Mouse (Mus musculus) neural tube, embryonic 12.5 days (tissue): Measurements from ENCODE around the gene Tctex1d1. TPM values are rescaled to one million over a fixed set of nuclear protein-coding genes. Genes with fewer than 3 reads are reported as not detected.

ENCODE experiments used
- ATAC-seq: fragments of 200-750 bp; cut with Nextera tagmentation; 2 replicates; pipeline ENCODE4 v1.8.0; 2017; ENCODE audit warnings: low read depth, mild to moderate bottlenecking, moderate TSS enrichment, moderate library complexity; ENCODE audit not compliant: low FRiP score
- H3K27ac ChIP-seq: fragments of 300-500 bp; sonication (generic); 2 replicates; pipeline ENCODE4 v1.5.1; 2016
- H3K27me3 ChIP-seq: fragments of 300-500 bp; sonication (generic); replicated peaks from 2 replicates; pipeline ENCODE4 v1.6.1; 2016; ENCODE audit warnings: mild to moderate bottlenecking
- H3K36me3 ChIP-seq: fragments of 300-500 bp; sonication (generic); 2 replicates; pipeline ENCODE4 v1.6.1; 2016; ENCODE audit warnings: mild to moderate bottlenecking
- H3K4me1 ChIP-seq: fragments of 300-500 bp; sonication (generic); 2 replicates; pipeline ENCODE4 v1.6.1; 2016
- H3K4me2 ChIP-seq: fragments of 300-500 bp; sonication (generic); replicated peaks from 2 replicates; pipeline ENCODE4 v1.6.1; 2016; ENCODE audit warnings: mild to moderate bottlenecking
- H3K4me3 ChIP-seq: fragments of 300-500 bp; sonication (generic); 2 replicates; pipeline ENCODE4 v1.5.1; 2016
- H3K9ac ChIP-seq: fragments of 300-500 bp; sonication (generic); 2 replicates; pipeline ENCODE4 v1.6.1; 2016; ENCODE audit warnings: mild to moderate bottlenecking
- H3K9me3 ChIP-seq: fragments of 300-500 bp; sonication (generic); 2 replicates; pipeline ENCODE4 v1.6.1; 2016; ENCODE audit warnings: mild to moderate bottlenecking
- WGBS: fragments of 180-500 bp; shearing (Covaris S2); methylation state at CpG from one replicate; pipeline ENCODE4 v1.1.7; 2016; 5-methylcytosine and 5-hydroxymethylcytosine counted together
- polyA plus RNA-seq: library from polyadenylated mRNA; unstranded; fragments of >200 nt; fragmentation: Nextera tagmentation; extraction: Ambion mirVana; gene quantifications from 2 replicates; pipeline ENCODE4 v1.2.1, GENCODE M21; 2016

Gene Tctex1d1
- polyA plus RNA-seq, 1 experiment from 2014 or later: 0.70 TPM

GRCm38 (mm10) chr4:102972071-102972470, 6.3 kb upstream of the Tctex1d1 start:
- Histone ChIP-seq H3K36me3 (no peaks in the 10 kb centered on the region; the same call in 1 of the 2 replicates), H3K27me3 (no peaks in the 10 kb centered on the region)
- WGBS: 90% methylated on average over 3 of the region's 3 CpGs

DNA sequence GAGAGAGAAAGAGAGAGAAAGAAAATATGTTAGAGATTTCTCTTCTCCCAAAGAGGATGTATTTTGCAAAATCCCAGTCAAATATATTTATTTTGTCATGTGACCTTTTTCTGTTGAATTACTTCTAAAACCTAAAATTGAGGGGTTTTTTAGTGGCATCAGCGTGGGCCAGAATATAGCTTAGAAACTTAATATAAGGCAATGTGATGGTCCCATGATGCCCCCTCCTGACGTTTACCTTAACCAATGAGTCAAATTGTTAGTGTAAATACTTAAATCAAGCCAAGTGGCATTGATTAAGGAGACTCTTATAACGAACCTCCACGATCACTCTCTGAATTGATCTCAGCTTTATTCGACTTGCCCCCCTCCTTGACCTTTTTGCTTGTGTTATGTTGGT, 4.2 kb upstream of the Tctex1d1 start:
- 72% methylated on average over 5 of the region's 5 CpGs for WGBS
- no peak overlapping the region for H3K27ac ChIP-seq
- H3K27me3 ChIP-seq: peaks cover 5% of the 10 kb centered on the region; the same call in 1 of the 2 replicates
- H3K9me3 ChIP-seq: no peaks in the 10 kb centered on the region
- ATAC-seq: no peak
- no peak overlapping the region for H3K9ac ChIP-seq
- no peak overlapping the region for H3K4me2 ChIP-seq
- H3K36me3 ChIP-seq: no peaks in the 10 kb centered on the region
- H3K4me1 ChIP-seq: peaks cover 15% of the 10 kb centered on the region
- no peak overlapping the region for H3K4me3 ChIP-seq

More at GRCm38 (mm10) chr4:102972071-102972470, 6.3 kb upstream of the Tctex1d1 start:
- H3K9me3 ChIP-seq: no peaks in the 10 kb centered on the region
- H3K27ac ChIP-seq: no peak overlapping the region
- H3K9ac ChIP-seq: no peak overlapping the region
- peaks cover 4% of the 10 kb centered on the region for H3K4me1 ChIP-seq
- no peak overlapping the region for H3K4me2 ChIP-seq
- no peak for ATAC-seq
- H3K4me3 ChIP-seq: no peak overlapping the region

- ATAC-seq: no peak
These were observed 1.8 kb upstream of the Tctex1d1 start for GRCm38 (mm10) chr4:102976290-102977275.

DNA sequence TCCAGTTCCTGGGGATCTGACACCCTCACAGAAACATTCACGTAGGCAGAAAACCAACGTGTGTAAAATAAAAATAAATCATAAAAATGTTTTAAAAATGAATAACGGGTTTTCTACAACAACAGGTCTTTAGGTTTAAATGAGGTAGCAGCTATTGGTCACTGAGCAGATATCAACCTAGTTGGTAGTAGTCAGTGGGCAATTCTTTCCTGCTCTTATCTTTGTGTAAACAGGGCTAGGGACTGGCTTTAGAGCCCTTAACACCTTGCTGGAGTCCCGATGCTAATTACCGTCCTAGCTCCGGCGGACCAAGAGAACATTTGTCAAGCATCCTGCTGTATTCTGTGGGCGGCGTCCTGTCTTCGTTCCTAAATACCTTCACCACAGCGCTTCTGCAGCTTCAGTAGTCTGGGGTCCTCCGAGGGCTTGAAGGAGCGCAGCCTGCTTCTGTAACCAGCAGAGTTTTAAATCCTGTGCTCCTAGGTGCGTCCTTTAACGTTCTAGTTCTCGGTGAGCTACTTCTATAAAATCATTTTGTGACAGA, 556 bp upstream of the Tctex1d1 start:
- no peaks in the 10 kb centered on the region for H3K9me3 ChIP-seq
- H3K27me3 ChIP-seq: peaks cover 5% of the 10 kb centered on the region; the same call in 1 of the 2 replicates
- 0 out of 2 replicates have a peak, but pooled peaks have one; percentile 14 for ATAC-seq
- no peak overlapping the region for H3K9ac ChIP-seq
- H3K36me3 ChIP-seq: no peaks in the 10 kb centered on the region
- H3K27ac ChIP-seq: no peak overlapping the region
- 12% methylated on average over 16 of the region's 16 CpGs for WGBS
- peaks cover 15% of the 10 kb centered on the region for H3K4me1 ChIP-seq
- peak overlapping the region; percentile 64 for H3K4me2 ChIP-seq
- peak overlapping the region; percentile 23; the same call in 1 of the 2 replicates for H3K4me3 ChIP-seq

More at GRCm38 (mm10) chr4:102976290-102977275, 1.8 kb upstream of the Tctex1d1 start:
- Histone ChIP-seq H3K27ac (no peak overlapping the region), H3K4me3 (no peak overlapping the region), H3K4me2 (no peak overlapping the region), H3K36me3 (no peaks in the 10 kb centered on the region), H3K9me3 (no peaks in the 10 kb centered on the region), H3K9ac (no peak overlapping the region), H3K4me1 (peaks cover 15% of the 10 kb centered on the region), H3K27me3 (peaks cover 5% of the 10 kb centered on the region; the same call in 1 of the 2 replicates)
- 22% methylated on average over 12 of the region's 12 CpGs for WGBS

DNA sequence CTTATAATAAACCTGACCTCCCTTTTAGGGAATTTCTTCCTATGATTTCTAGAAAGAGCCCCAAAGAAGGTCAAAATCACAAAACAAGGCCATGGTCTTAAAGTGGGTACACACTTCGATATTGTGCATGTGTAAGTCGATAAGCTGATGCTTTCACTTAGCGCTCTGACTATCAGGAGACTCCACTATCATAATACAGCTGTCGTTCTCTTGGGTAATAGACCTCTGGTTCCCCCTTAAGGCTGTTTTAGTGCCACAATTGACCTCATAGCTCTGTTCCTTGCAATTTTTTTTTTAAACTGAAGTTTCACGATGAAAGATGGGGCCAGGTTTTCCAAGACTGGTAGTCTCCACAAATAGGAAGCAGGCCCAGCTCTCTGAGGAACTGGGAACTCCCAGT, 979 bp downstream of the Tctex1d1 start:
- Histone ChIP-seq H3K27me3 (peaks cover 5% of the 10 kb centered on the region; the same call in 1 of the 2 replicates), H3K4me2 (peak overlapping the region; percentile 64; the same call in 1 of the 2 replicates), H3K27ac (no peak overlapping the region), H3K9ac (no peak overlapping the region), H3K4me1 (peaks cover 15% of the 10 kb centered on the region), H3K4me3 (no peak overlapping the region), H3K9me3 (no peaks in the 10 kb centered on the region), H3K36me3 (no peaks in the 10 kb centered on the region)
- no peak for ATAC-seq
- 61% methylated on average over 5 of the region's 5 CpGs for WGBS

DNA sequence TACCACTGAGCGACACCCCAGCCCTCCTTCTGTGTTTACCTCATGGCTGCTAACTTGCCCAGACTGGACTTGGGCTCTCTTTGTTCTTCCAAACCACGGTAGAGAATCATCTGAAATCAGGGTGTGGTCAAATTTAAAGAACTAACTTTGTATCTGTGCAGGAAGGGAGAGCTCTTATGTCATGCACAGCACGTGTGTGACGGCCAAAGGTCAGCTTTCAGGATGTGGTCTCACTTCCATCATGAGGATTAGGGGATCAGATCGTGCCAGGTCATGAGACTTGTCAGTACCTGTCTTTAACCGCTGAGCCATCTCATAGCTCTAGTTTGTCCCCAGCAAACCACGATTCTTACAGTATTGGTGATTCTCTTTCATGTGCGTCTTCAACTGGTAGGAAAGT, 3.3 kb downstream of the Tctex1d1 start:
- Histone ChIP-seq H3K27me3 (peaks cover 5% of the 10 kb centered on the region; the same call in 1 of the 2 replicates), H3K27ac (no peak overlapping the region), H3K9ac (no peak overlapping the region), H3K4me1 (peaks cover 11% of the 10 kb centered on the region), H3K4me2 (no peak overlapping the region), H3K36me3 (no peaks in the 10 kb centered on the region), H3K9me3 (no peaks in the 10 kb centered on the region), H3K4me3 (no peak overlapping the region)
- WGBS: 91% methylated on average over 8 of the region's 8 CpGs
- ATAC-seq: no peak

DNA sequence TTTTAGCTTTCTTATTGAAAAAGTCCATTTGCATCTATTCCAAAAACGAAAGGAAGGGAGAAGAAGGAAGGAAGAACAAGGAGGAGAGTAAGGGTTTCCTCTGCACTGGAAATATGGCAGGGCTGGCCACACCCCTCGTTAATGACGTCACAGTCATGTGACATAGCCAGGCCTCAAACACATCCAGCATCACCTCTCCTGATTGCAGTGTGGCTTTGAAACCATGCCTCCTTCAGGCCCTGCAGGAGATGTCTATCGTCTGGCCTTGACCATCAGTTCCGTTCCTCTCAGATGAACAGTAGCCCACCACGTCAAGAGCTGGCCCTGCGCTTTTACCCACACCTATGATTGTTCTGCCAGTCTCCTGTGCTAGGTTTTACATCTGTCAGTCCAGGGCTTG, 7.8 kb downstream of the Tctex1d1 start:
- Histone ChIP-seq H3K4me1 (no peaks in the 10 kb centered on the region), H3K4me2 (no peak overlapping the region), H3K36me3 (no peaks in the 10 kb centered on the region), H3K27ac (no peak overlapping the region), H3K9me3 (no peaks in the 10 kb centered on the region), H3K27me3 (no peaks in the 10 kb centered on the region), H3K9ac (no peak overlapping the region), H3K4me3 (no peak overlapping the region)
- WGBS: 79% methylated on average over 7 of the region's 7 CpGs
- ATAC-seq: 0 out of 2 replicates have a peak, but pooled peaks have one; percentile 25

GRCm38 (mm10) chr4:102986917-102987316, 8.5 kb downstream of the Tctex1d1 start:
- Histone ChIP-seq H3K9ac (no peak overlapping the region), H3K27me3 (no peaks in the 10 kb centered on the region), H3K9me3 (no peaks in the 10 kb centered on the region), H3K36me3 (no peaks in the 10 kb centered on the region), H3K4me2 (no peak overlapping the region), H3K27ac (no peak overlapping the region), H3K4me3 (no peak overlapping the region), H3K4me1 (no peaks in the 10 kb centered on the region)
- 0% methylated on average over 2 of the region's 2 CpGs for WGBS
- peak; percentile 76 for ATAC-seq

DNA sequence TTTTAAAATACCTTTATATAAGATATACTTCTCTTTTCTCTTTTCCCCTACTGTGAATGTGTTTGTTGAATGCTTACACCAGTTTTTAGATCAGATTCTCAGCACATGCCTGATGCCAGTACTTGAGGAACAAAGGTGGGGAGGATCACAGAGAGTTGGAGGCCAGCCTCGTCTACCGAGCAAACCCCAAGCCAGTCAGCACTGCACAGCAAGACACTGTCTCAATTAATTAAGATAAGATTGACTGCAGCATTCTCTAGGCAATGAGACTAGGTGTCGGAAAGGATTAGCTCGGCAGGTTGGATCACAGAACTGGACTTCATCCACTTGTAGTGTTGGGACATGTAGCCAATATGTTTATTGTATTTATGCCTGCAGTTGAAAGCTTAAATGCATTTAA, 8.9 kb downstream of the Tctex1d1 start:
- H3K9ac ChIP-seq: no peak overlapping the region
- H3K27me3 ChIP-seq: no peaks in the 10 kb centered on the region
- no peaks in the 10 kb centered on the region for H3K36me3 ChIP-seq
- H3K27ac ChIP-seq: no peak overlapping the region
- 0 out of 2 replicates have a peak, but pooled peaks have one; percentile 33 for ATAC-seq
- H3K9me3 ChIP-seq: no peaks in the 10 kb centered on the region
- no peaks in the 10 kb centered on the region for H3K4me1 ChIP-seq
- 70% methylated on average over 4 of the region's 4 CpGs for WGBS
- H3K4me2 ChIP-seq: no peak overlapping the region
- H3K4me3 ChIP-seq: no peak overlapping the region

- H3K27me3 ChIP-seq: no peaks in the 10 kb centered on the region
- no peak overlapping the region for H3K4me3 ChIP-seq
- no peaks in the 10 kb centered on the region for H3K4me1 ChIP-seq
- 79% methylated on average over 2 of the region's 2 CpGs for WGBS
- no peak overlapping the region for H3K4me2 ChIP-seq
- ATAC-seq: no peak
- H3K9me3 ChIP-seq: no peaks in the 10 kb centered on the region
- no peaks in the 10 kb centered on the region for H3K36me3 ChIP-seq
- H3K9ac ChIP-seq: no peak overlapping the region
- no peak overlapping the region for H3K27ac ChIP-seq
These were observed 9.3 kb downstream of the Tctex1d1 start for GRCm38 (mm10) chr4:102987756-102988155.

- no peak overlapping the region for H3K4me2 ChIP-seq
- H3K27ac ChIP-seq: no peak overlapping the region
- ATAC-seq: no peak
- no peaks in the 10 kb centered on the region for H3K4me1 ChIP-seq
- WGBS: 77% methylated on average over 6 of the region's 6 CpGs
- no peak overlapping the region for H3K9ac ChIP-seq
- H3K27me3 ChIP-seq: no peaks in the 10 kb centered on the region
- H3K4me3 ChIP-seq: no peak overlapping the region
- H3K36me3 ChIP-seq: no peaks in the 10 kb centered on the region
- no peaks in the 10 kb centered on the region for H3K9me3 ChIP-seq
These were observed 10.1 kb downstream of the Tctex1d1 start for GRCm38 (mm10) chr4:102988526-102988925.

DNA sequence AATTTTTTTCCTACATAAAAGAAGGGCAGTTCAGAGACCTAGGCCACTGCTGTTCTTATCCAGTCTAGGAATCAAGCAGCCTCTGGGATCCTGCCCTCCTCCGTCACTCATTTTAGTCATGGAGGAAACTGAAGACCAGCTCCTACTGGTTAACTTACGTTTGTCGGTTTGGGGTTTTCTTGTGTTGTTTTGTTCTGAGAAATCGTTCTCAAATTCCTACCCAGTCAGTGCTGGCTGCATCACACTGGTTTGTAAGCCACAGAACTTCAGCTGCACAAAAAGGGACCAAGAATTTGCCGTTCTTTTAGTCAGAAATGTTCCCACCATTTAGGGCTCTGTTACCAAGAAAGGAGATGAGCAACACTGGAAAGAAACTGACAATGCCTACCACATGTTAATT, 11.0 kb downstream of the Tctex1d1 start:
- H3K4me3 ChIP-seq: no peak overlapping the region
- ATAC-seq: no peak
- 82% methylated on average over 5 of the region's 5 CpGs for WGBS

More for the DNA sequence above, 11.0 kb downstream of the Tctex1d1 start:
- Histone ChIP-seq H3K4me1 (no peaks in the 10 kb centered on the region), H3K27ac (no peak overlapping the region), H3K27me3 (no peaks in the 10 kb centered on the region), H3K4me2 (no peak overlapping the region), H3K9ac (no peak overlapping the region), H3K9me3 (no peaks in the 10 kb centered on the region), H3K36me3 (no peaks in the 10 kb centered on the region)
